Mouse (Mus musculus): ENCODE measurements around the gene Rapgefl1.

GRCm38 (mm10) chr11:98835725-98836124 is 860 bp upstream of the Rapgefl1 start:
- TF ChIP-seq HCFC1 (IDR thresholded peaks at IDR 0.05; ENCODE audit: borderline replicate concordance, insufficient read depth, low read length) (no peak), ZC3H11A (IDR thresholded peaks at IDR 0.05; ENCODE audit: borderline replicate concordance, low read depth, low read length) (no peak), MAFK (IDR thresholded peaks at IDR 0.05; ENCODE audit: insufficient read depth, low read depth, low read length) (no peak), CHD2 (IDR thresholded peaks at IDR 0.05; ENCODE audit: low read depth, low read length) (no peak)
